Mouse (Mus musculus) liver, adult 2 months (tissue): ENCODE data around the gene Vwa3a. TPM values are rescaled to one million over a fixed set of nuclear protein-coding genes. Genes with fewer than 3 reads are reported as not detected.
A peak's percentile ranks its signal among the peaks of the same experiment; 100 is the strongest.

Source experiments
- DNase-seq: peaks from one replicate; pipeline ENCODE4 v3.0.0-alpha.2; 2011; ENCODE audit warnings: low read depth, low spot score; ENCODE audit errors: extremely low read depth
- H3K27ac ChIP-seq: fragments of 200-500 bp; replicated peaks from 2 replicates; pipeline ENCODE4 v1.5.1; 2012; ENCODE audit warnings: low read depth, mild to moderate bottlenecking, control low read depth, inconsistent platforms, low read length; ENCODE audit not compliant: insufficient read depth
- H3K27me3 ChIP-seq: fragments of 200-500 bp; 2 replicates; pipeline ENCODE4 v1.6.1; 2012; ENCODE audit warnings: mild to moderate bottlenecking, moderate library complexity, low read length, inconsistent platforms; ENCODE audit not compliant: control insufficient read depth, insufficient read depth
- H3K36me3 ChIP-seq: fragments of 200-500 bp; 2 replicates; pipeline ENCODE4 v1.6.1; 2012; ENCODE audit warnings: low read length, inconsistent platforms; ENCODE audit not compliant: control insufficient read depth, insufficient read depth
- H3K4me1 ChIP-seq: fragments of 200-500 bp; 2 replicates; pipeline ENCODE4 v1.6.1; 2011; ENCODE audit warnings: low read length; ENCODE audit not compliant: control insufficient read depth, insufficient read depth
- H3K4me3 ChIP-seq: fragments of 200-500 bp; 2 replicates; pipeline ENCODE4 v1.5.1; 2011; ENCODE audit warnings: low read depth, mild to moderate bottlenecking, control low read depth, low read length, moderate library complexity; ENCODE audit not compliant: insufficient read depth
- H3K79me2 ChIP-seq: fragments of 200-500 bp; 2 replicates; pipeline ENCODE4 v1.6.1; 2012; ENCODE audit warnings: inconsistent platforms, mild to moderate bottlenecking, low read length, moderate library complexity; ENCODE audit not compliant: control insufficient read depth, insufficient read depth
- H3K9ac ChIP-seq: fragments of 200-500 bp; 2 replicates; pipeline ENCODE4 v1.6.1; 2012; ENCODE audit warnings: low read depth, mild to moderate bottlenecking, control low read depth, inconsistent platforms, low read length
- CTCF ChIP-seq: fragments of 200-500 bp; IDR thresholded peaks from 2 replicates; pipeline ENCODE4 v1.5.1; 2011; ENCODE audit warnings: low read depth, low read length, control low read depth
- POLR2A ChIP-seq: fragments of 200-500 bp; IDR thresholded peaks from 2 replicates; pipeline ENCODE4 v1.6.1; 2011; ENCODE audit warnings: low read length, control low read depth; ENCODE audit not compliant: insufficient read depth; ENCODE audit errors: extremely low read depth
- WGBS: fragments of 180-500 bp; shearing (Covaris S2); methylation state at CpG from one replicate; pipeline ENCODE4 v1.1.7; 2018; 5-methylcytosine and 5-hydroxymethylcytosine counted together
- polyA plus RNA-seq: library from polyadenylated mRNA; depleted of rRNA; stranded (reverse); fragments of >200 nt; gene quantifications from 2 replicates; pipeline ENCODE4 v1.2.3, GENCODE M21; 2012
- total RNA-seq: library from RNA; depleted of rRNA; stranded (reverse); fragments of >200 nt; gene quantifications from 2 replicates; pipeline ENCODE4 v1.2.3, GENCODE M21; 2014

The Vwa3a gene
- total and polyA plus RNA-seq, 2 experiments = under 0.01 TPM; not detected in 1

DNA sequence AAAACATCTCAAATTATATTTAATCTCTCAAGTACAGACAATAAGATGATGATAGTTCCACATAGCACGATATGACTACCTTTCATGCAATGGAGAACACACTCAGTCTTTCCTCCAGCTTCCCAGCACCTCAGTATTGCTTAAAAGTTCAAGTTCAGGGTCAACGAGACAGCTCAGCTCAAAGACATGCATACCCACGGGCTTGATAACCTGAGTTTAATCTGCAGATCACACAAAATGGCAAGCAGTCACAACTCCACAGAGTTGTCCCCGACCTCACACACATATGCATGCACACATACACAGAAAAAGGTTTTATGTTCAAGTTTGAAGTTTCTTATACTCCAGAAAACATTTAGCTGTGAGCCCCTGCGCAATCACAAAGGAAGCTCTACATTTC lies 18.1 kb upstream of the Vwa3a start:
- Histone ChIP-seq H3K36me3 (peaks cover under 1% of the 10 kb centered on the region; the same call in 1 of the 2 replicates), H3K27me3 (no peaks in the 10 kb centered on the region), H3K4me1 (no peaks in the 10 kb centered on the region; the same call in 1 of the 2 replicates), H3K27ac (no peak overlapping the region; the same call in 1 of the 2 replicates), H3K4me3 (no peak overlapping the region), H3K79me2 (peaks cover 3% of the 10 kb centered on the region; the same call in 1 of the 2 replicates), H3K9ac (no peak overlapping the region)
- no peak for DNase-seq
- WGBS = 89% methylated on average over 5 of the region's 5 CpGs
- no peak for TF ChIP-seq CTCF
- no peak for TF ChIP-seq POLR2A

DNA sequence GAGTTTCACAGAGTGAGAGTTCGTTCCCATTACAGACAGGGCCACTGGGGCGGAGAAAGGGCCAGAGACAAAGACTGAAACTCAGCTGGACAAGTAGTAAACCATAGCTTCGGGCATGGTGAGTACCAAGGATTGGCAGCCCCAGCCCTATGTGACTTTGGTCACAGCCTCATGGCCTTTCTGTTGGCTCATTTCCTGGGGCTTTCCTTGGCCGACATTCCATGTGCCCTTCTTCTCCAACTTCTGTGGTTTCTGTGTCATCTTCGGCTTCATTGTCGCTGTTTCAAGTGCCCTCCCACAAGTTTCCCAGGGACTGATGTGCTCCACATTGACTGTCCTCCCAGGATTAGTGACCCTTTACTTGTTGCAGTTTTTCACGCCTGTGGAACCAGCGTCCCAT lies 17.7 kb upstream of the Vwa3a start:
- 78% methylated on average over 8 of the region's 8 CpGs for WGBS
- Histone ChIP-seq H3K27ac (no peak overlapping the region; the same call in 1 of the 2 replicates), H3K36me3 (peaks cover 2% of the 10 kb centered on the region; the same call in 1 of the 2 replicates), H3K9ac (no peak overlapping the region), H3K27me3 (no peaks in the 10 kb centered on the region), H3K4me1 (no peaks in the 10 kb centered on the region; the same call in 1 of the 2 replicates), H3K4me3 (no peak overlapping the region), H3K79me2 (peaks cover 3% of the 10 kb centered on the region; the same call in 1 of the 2 replicates)
- no peak for DNase-seq
- TF ChIP-seq CTCF (no peak), POLR2A (no peak)

DNA sequence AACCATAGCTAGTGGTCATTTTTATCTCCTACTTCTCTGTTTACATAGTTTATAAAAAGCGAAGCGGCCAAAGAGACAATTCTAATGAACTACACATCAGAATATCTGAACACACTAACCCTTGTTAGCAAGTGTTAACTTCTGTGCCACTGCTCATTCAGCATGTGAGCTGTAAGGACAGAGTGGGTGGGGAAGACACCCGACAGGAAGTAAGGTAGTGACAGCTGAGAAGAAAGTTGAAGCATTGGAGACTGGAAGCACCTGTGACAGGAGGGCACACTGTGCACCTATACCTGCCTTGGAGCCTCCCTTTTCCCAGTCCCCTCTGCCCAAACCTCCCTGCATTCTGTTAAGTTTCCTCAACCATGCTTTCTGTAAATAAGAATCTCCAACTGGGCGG lies 17.1 kb upstream of the Vwa3a start:
- Histone ChIP-seq H3K9ac (no peak overlapping the region), H3K4me3 (no peak overlapping the region), H3K27me3 (no peaks in the 10 kb centered on the region), H3K36me3 (peaks cover 2% of the 10 kb centered on the region; the same call in 1 of the 2 replicates), H3K79me2 (peaks cover 3% of the 10 kb centered on the region; the same call in 1 of the 2 replicates), H3K4me1 (no peaks in the 10 kb centered on the region; the same call in 1 of the 2 replicates), H3K27ac (no peak overlapping the region)
- TF ChIP-seq POLR2A (no peak), CTCF (no peak)
- WGBS = 78% methylated on average over 4 of the region's 4 CpGs
- DNase-seq = no peak

- TF ChIP-seq POLR2A (no peak), CTCF (no peak)
- H3K4me1 ChIP-seq = no peaks in the 10 kb centered on the region; the same call in 1 of the 2 replicates
- peaks cover 3% of the 10 kb centered on the region; the same call in 1 of the 2 replicates for H3K79me2 ChIP-seq
- no peak overlapping the region for H3K4me3 ChIP-seq
- no peaks in the 10 kb centered on the region for H3K27me3 ChIP-seq
- no peak for DNase-seq
- H3K9ac ChIP-seq = no peak overlapping the region
- H3K27ac ChIP-seq = no peak overlapping the region
- WGBS = 93% methylated on average over 8 of the region's 8 CpGs
- peaks cover 2% of the 10 kb centered on the region; the same call in 1 of the 2 replicates for H3K36me3 ChIP-seq
These were observed 16.3 kb upstream of the Vwa3a start for GRCm38 (mm10) chr7:120722839-120723278.

- no peak overlapping the region for H3K9ac ChIP-seq
- H3K27ac ChIP-seq = no peak overlapping the region
- TF ChIP-seq POLR2A (no peak), CTCF (peak; percentile 68; the same call in 1 of the 2 replicates)
- H3K4me1 ChIP-seq = no peaks in the 10 kb centered on the region
- H3K79me2 ChIP-seq = no peaks in the 10 kb centered on the region
- peak; percentile 54 for DNase-seq
- peaks cover 6% of the 10 kb centered on the region for H3K36me3 ChIP-seq
- H3K4me3 ChIP-seq = no peak overlapping the region
- H3K27me3 ChIP-seq = no peaks in the 10 kb centered on the region
- WGBS = 74% methylated on average over 3 of the region's 3 CpGs
These were observed 11.5 kb upstream of the Vwa3a start for GRCm38 (mm10) chr7:120727581-120727980.

GRCm38 (mm10) chr7:120729635-120730034 lies 9.5 kb upstream of the Vwa3a start:
- DNase-seq = peak; percentile 16
- no peak for TF ChIP-seq POLR2A
- no peak for TF ChIP-seq CTCF
- no peaks in the 10 kb centered on the region for H3K79me2 ChIP-seq
- peaks cover 8% of the 10 kb centered on the region for H3K36me3 ChIP-seq
- H3K27ac ChIP-seq = no peak overlapping the region
- no peak overlapping the region for H3K9ac ChIP-seq
- WGBS = 45% methylated on average over 5 of the region's 5 CpGs
- H3K4me1 ChIP-seq = no peaks in the 10 kb centered on the region
- H3K4me3 ChIP-seq = no peak overlapping the region
- no peaks in the 10 kb centered on the region for H3K27me3 ChIP-seq
